In the genomic region with DNA sequence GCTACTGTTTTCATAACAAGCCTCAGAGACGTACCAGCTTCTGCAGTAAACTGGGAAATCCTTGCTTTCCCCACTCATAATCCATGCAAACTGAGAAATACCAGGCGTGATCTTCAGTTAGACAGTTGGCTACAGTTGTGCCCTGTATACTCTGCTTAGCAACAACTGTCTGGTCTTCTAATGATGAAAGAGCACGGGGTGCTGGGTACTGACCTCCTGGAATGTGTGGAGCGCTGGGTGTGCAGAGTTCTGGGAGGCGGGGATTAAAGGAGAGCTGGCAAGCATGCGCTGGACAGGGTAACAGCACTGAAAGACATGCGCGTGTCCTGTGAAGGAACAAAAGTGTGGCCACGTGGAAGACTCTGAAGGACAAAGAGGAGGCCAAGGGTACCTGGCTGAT, we compare ENCODE assay signal across 19 mouse cellular contexts. TPM values are rescaled to one million over a fixed set of nuclear protein-coding genes. Genes with fewer than 3 reads are reported as not detected.
DNase-seq lines count a peak whose midpoint lies in the region; ATAC-seq and TF ChIP-seq lines count a peak whose summit lies in the region.
"Had no signal": no experiment of that assay in that cellular context is flagged by ENCODE, and none has a peak within 500 bp of the region (broad histone marks: within the 10 kb centered on the region; RNA-seq: fewer than 3 reads in every experiment).

No protein-coding gene starts in this region.

- DNase-seq in embryonic facial prominence, embryonic 10.5 days (ENCODE audit: low spot score): no peak
- DNase-seq in heart, adult 8-10 months (ENCODE audit: low spot score): no peak
- no peak for DNase-seq in stomach, postnatal 0 days (ENCODE audit: low spot score)
- DNase-seq in ovary, adult 18-20 months (ENCODE audit: low spot score): no peak
- DNase-seq: cerebellum, postnatal 10 days; kidney, adult 9 months; liver; lung, adult 18-20 months; retina, postnatal 1 day had no signal

- ATAC-seq in embryonic facial prominence, embryonic 12.5 days (ENCODE audit: insufficient number of reproducible peaks, insufficient read depth, low FRiP score, low TSS enrichment): 0 out of 2 replicates have a peak, but pooled peaks have one; percentile 64
- no peak for ATAC-seq in heart, embryonic 14.5 days (ENCODE audit: insufficient number of reproducible peaks, insufficient read depth, low FRiP score, low read depth)
- peak; percentile 31; the same call in 1 of the 2 replicates for ATAC-seq in stomach, embryonic 15.5 days (ENCODE audit: insufficient read depth, low FRiP score, low read depth)
- ATAC-seq in stomach, postnatal 0 days (ENCODE audit: low FRiP score, low TSS enrichment): no peak
- ATAC-seq in megakaryocyte progenitor cell, adult 5-6 weeks (replicated peaks; ENCODE audit: poor library complexity): no peak
- ATAC-seq: inflammation-experienced regulatory T-cells, adult 6 months had no signal

- no peaks in the 10 kb centered on the region for H3K27me3 ChIP-seq in embryonic facial prominence, embryonic 12.5 days
- no peaks in the 10 kb centered on the region for H3K27me3 ChIP-seq in embryonic facial prominence, embryonic 10.5 days (replicated peaks; ENCODE audit: low read depth, poor library complexity, severe bottlenecking)
- H3K27me3 ChIP-seq in heart, embryonic 14.5 days (ENCODE audit: control insufficient read depth, insufficient read depth, low read length): no peaks in the 10 kb centered on the region
- H3K27me3 ChIP-seq in stomach, embryonic 15.5 days (replicated peaks): no peaks in the 10 kb centered on the region
- H3K27me3 ChIP-seq in stomach, postnatal 0 days (ENCODE audit: control insufficient read depth, insufficient read depth, low read length): no peaks in the 10 kb centered on the region

- no peaks in the 10 kb centered on the region for H3K4me1 ChIP-seq in embryonic facial prominence, embryonic 12.5 days
- H3K4me1 ChIP-seq in embryonic facial prominence, embryonic 10.5 days: no peaks in the 10 kb centered on the region
- H3K4me1 ChIP-seq in heart, embryonic 14.5 days (ENCODE audit: control insufficient read depth in 2 of 2, insufficient read depth in 2 of 2, low read length in 2 of 2): peaks cover 2 to 4% of the 10 kb centered on the region in 2 experiments; a peak in 1 of 4 replicates
- no peaks in the 10 kb centered on the region for H3K4me1 ChIP-seq in stomach, embryonic 15.5 days
- H3K4me1 ChIP-seq in stomach, postnatal 0 days (replicated peaks; ENCODE audit: control insufficient read depth, insufficient read depth): no peaks in the 10 kb centered on the region
- H3K4me1 ChIP-seq: forebrain, embryonic 10.5 days had no signal

- H3K36me3 ChIP-seq in embryonic facial prominence, embryonic 12.5 days: no peaks in the 10 kb centered on the region
- no peaks in the 10 kb centered on the region for H3K36me3 ChIP-seq in embryonic facial prominence, embryonic 10.5 days (replicated peaks)
- no peaks in the 10 kb centered on the region for H3K36me3 ChIP-seq in heart, embryonic 14.5 days (ENCODE audit: control insufficient read depth, insufficient read depth, low read length)
- no peaks in the 10 kb centered on the region for H3K36me3 ChIP-seq in stomach, embryonic 15.5 days
- no peaks in the 10 kb centered on the region for H3K36me3 ChIP-seq in stomach, postnatal 0 days (ENCODE audit: control insufficient read depth, insufficient read depth, low read length)
- H3K36me3 ChIP-seq: forebrain, embryonic 10.5 days had no signal

- no peak overlapping the region for H3K4me3 ChIP-seq in embryonic facial prominence, embryonic 12.5 days
- H3K4me3 ChIP-seq in embryonic facial prominence, embryonic 10.5 days: no peak overlapping the region
- H3K4me3 ChIP-seq in heart, embryonic 14.5 days (ENCODE audit: control insufficient read depth in 1 of 2, insufficient read depth in 1 of 2, low read depth in 1 of 2, low read length in 2 of 2): no peak overlapping the region
- no peak overlapping the region for H3K4me3 ChIP-seq in stomach, embryonic 15.5 days (replicated peaks)
- no peak overlapping the region for H3K4me3 ChIP-seq in stomach, postnatal 0 days (ENCODE audit: low read depth, low read length)
- H3K4me3 ChIP-seq: forebrain, embryonic 10.5 days; left cerebral cortex, adult 2 months had no signal

- WGBS in embryonic facial prominence, embryonic 12.5 days: 70% methylated on average over 9 of the region's 9 CpGs
- 73% methylated on average over 9 of the region's 9 CpGs for WGBS in embryonic facial prominence, embryonic 10.5 days
- WGBS in heart, embryonic 14.5 days: 47% methylated on average over 9 of the region's 9 CpGs
- 56% methylated on average over 9 of the region's 9 CpGs for WGBS in stomach, embryonic 15.5 days
- WGBS in stomach, postnatal 0 days: 49% methylated on average over 9 of the region's 9 CpGs

- no peaks in the 10 kb centered on the region for H3K9me3 ChIP-seq in embryonic facial prominence, embryonic 12.5 days
- no peaks in the 10 kb centered on the region for H3K9me3 ChIP-seq in embryonic facial prominence, embryonic 10.5 days
- H3K9me3 ChIP-seq in heart, embryonic 14.5 days (ENCODE audit: control insufficient read depth, low read length): no peaks in the 10 kb centered on the region
- no peaks in the 10 kb centered on the region for H3K9me3 ChIP-seq in stomach, embryonic 15.5 days
- no peaks in the 10 kb centered on the region for H3K9me3 ChIP-seq in stomach, postnatal 0 days (ENCODE audit: control insufficient read depth, low read length)
- H3K9me3 ChIP-seq: forebrain, embryonic 10.5 days had no signal

- no peak overlapping the region for H3K27ac ChIP-seq in embryonic facial prominence, embryonic 12.5 days
- no peak overlapping the region for H3K27ac ChIP-seq in embryonic facial prominence, embryonic 10.5 days (replicated peaks)
- no peak overlapping the region for H3K27ac ChIP-seq in heart, embryonic 14.5 days (replicated peaks in 1 of 2; ENCODE audit: control insufficient read depth in 1 of 2, insufficient read depth in 1 of 2, low read depth in 2 of 2, low read length in 2 of 2)
- no peak overlapping the region for H3K27ac ChIP-seq in stomach, embryonic 15.5 days
- no peak overlapping the region for H3K27ac ChIP-seq in stomach, postnatal 0 days (replicated peaks)
- H3K27ac ChIP-seq: forebrain, embryonic 10.5 days; left cerebral cortex, adult 2 months had no signal

- no peak for TF ChIP-seq CTCF in stomach, postnatal 0 days (IDR thresholded peaks at IDR 0.05; ENCODE audit: low read depth)

- H3K4me2 ChIP-seq in embryonic facial prominence, embryonic 12.5 days (replicated peaks): no peak overlapping the region
- H3K4me2 ChIP-seq in heart, embryonic 14.5 days (ENCODE audit: low read length): 0 out of 2 replicates have a peak overlapping the region, but pooled peaks have one; percentile 4
- H3K4me2 ChIP-seq in stomach, embryonic 15.5 days: no peak overlapping the region
- H3K4me2 ChIP-seq in stomach, postnatal 0 days (replicated peaks; ENCODE audit: low read depth): no peak overlapping the region

- H3K9ac ChIP-seq in embryonic facial prominence, embryonic 12.5 days: no peak overlapping the region
- no peak overlapping the region for H3K9ac ChIP-seq in heart, embryonic 14.5 days (ENCODE audit: low read length)
- H3K9ac ChIP-seq in stomach, embryonic 15.5 days: no peak overlapping the region
- H3K9ac ChIP-seq in stomach, postnatal 0 days (ENCODE audit: low read length): no peak overlapping the region

- TF ChIP-seq EP300 in stomach, postnatal 0 days (optimal IDR thresholded peaks at IDR 0.05): no peak

RNA-seq across cellular contexts. Expression of a gene that starts 52.2 kb away (rescaled TPM):
- polyA plus RNA-seq in embryonic facial prominence, embryonic 12.5 days (2016; fragmentation: Nextera tagmentation; extraction: Ambion mirVana): 8.7 and 12.0 TPM in 2 replicates
- 10.1 and 12.8 TPM in 2 replicates for polyA plus RNA-seq in embryonic facial prominence, embryonic 10.5 days (2016; fragmentation: Nextera tagmentation; extraction: Ambion mirVana)
- polyA plus RNA-seq in heart, embryonic 14.5 days (2014; fragmentation: Nextera tagmentation; extraction: Ambion mirVana): not detected in 2 replicates
- total RNA-seq in heart, adult 8-10 months (2022): 1 to 10 TPM in 2 of 4 experiments, under 1 TPM in 2; 0.83 to 2.1 (median 1.1) TPM
- 0.08 and 0.55 TPM in 2 replicates for polyA plus RNA-seq in stomach, embryonic 15.5 days (2015; fragmentation: Nextera tagmentation; extraction: Ambion mirVana)
- 0.13 and 0.31 TPM in 2 replicates for polyA plus RNA-seq in stomach, postnatal 0 days (2015; fragmentation: Nextera tagmentation; extraction: Ambion mirVana)
- total RNA-seq in megakaryocyte progenitor cell, adult 5-6 weeks (2015): not detected in 2 replicates
- not detected in 2 replicates for total RNA-seq in megakaryocyte progenitor cell, adult 5-6 weeks (2017)
- total RNA-seq: hematopoietic stem cell, adult 5-6 weeks; left cerebral cortex, adult 2 months; megakaryocyte, adult 5-6 weeks; monocyte, adult 5-6 weeks had no signal
- polyA plus RNA-seq: inflammation-experienced regulatory T-cells, adult 6 months had no signal

Comparison
In these comparisons a context has a peak if more than half of its experiments do, and no peak if none do; other contexts are left out.
1. ATAC-seq: peak in embryonic facial prominence, embryonic 12.5 days (single experiment) and stomach, embryonic 15.5 days (single experiment); none in heart, embryonic 14.5 days (single experiment), stomach, postnatal 0 days (single experiment) and megakaryocyte progenitor cell, adult 5-6 weeks (single experiment).